20 mouse cellular contexts compared by ENCODE assay signal in genomic region chr11:87060410-87060809, GRCm38 (mm10). TPM values are rescaled to one million over a fixed set of nuclear protein-coding genes. Genes with fewer than 3 reads are reported as not detected.
A peak's percentile ranks its signal among the peaks of the same experiment; 100 is the strongest.
DNase-seq lines count a peak whose midpoint lies in the region; ATAC-seq and TF ChIP-seq lines count a peak whose summit lies in the region.
"Had no signal": no experiment of that assay in that cellular context is flagged by ENCODE, and none has a peak within 500 bp of the region (broad histone marks: within the 10 kb centered on the region; RNA-seq: fewer than 3 reads in every experiment).

No protein-coding gene starts in this region.

- no peaks in the 10 kb centered on the region for H3K36me3 ChIP-seq in CH12.LX (replicated peaks in 1 of 2; ENCODE audit: control insufficient read depth in 1 of 2, insufficient read depth in 1 of 2, low read length in 1 of 2)
- H3K36me3 ChIP-seq in MEL (ENCODE audit: control insufficient read depth in 1 of 2, insufficient read depth in 2 of 2, low read length in 2 of 2): peaks cover 0 to 2% of the 10 kb centered on the region in 2 experiments; a peak in 1 of 4 replicates
- no peaks in the 10 kb centered on the region for H3K36me3 ChIP-seq in liver, postnatal 0 days (replicated peaks; ENCODE audit: insufficient read depth, low read length)
- H3K36me3 ChIP-seq: G1E had no signal

- DNase-seq in CH12.LX (ENCODE audit: extremely low read depth): no peak
- DNase-seq in MEL (ENCODE audit: low read depth, low spot score): no peak
- DNase-seq in liver, postnatal 0 days: no peak
- DNase-seq in layer of hippocampus, postnatal 14 days (ENCODE audit: low spot score in 2 of 2): no peak
- DNase-seq: adrenal gland, adult 2 months; adrenal gland, adult 8-10 months; adrenal gland, postnatal 10 days; adrenal gland, postnatal 14 days; adrenal gland, postnatal 25 days; adrenal gland, postnatal 36 days; B cell, adult 2 months; cerebellum, adult 11 months; cerebellum, adult 11-12 months; cerebellum, adult 18-20 months; cerebellum, adult 2 months; cerebellum, adult 8-10 months had no signal

- H3K79me2 ChIP-seq in CH12.LX (replicated peaks; ENCODE audit: control insufficient read depth, extremely low read depth, insufficient read depth, poor library complexity, severe bottlenecking) (no peaks in the 10 kb centered on the region), MEL (ENCODE audit: control insufficient read depth, insufficient read depth, low read length, poor library complexity) (no peaks in the 10 kb centered on the region)

- H3K4me2 ChIP-seq in CH12.LX (ENCODE audit: insufficient read depth, low read depth, poor library complexity, severe bottlenecking): no peak overlapping the region
- no peak overlapping the region for H3K4me2 ChIP-seq in liver, postnatal 0 days (ENCODE audit: low read depth, low read length)

- H3K27me3 ChIP-seq in CH12.LX (replicated peaks) (no peaks in the 10 kb centered on the region), MEL (ENCODE audit: control insufficient read depth in 1 of 2, insufficient read depth in 2 of 2, low read length in 2 of 2) (no peaks in the 10 kb centered on the region)
- no peaks in the 10 kb centered on the region for H3K27me3 ChIP-seq in liver, postnatal 0 days (ENCODE audit: insufficient read depth, low read length)
- H3K27me3 ChIP-seq: Patski had no signal

- H3K27ac ChIP-seq in CH12.LX (ENCODE audit: insufficient read depth, low read depth) (no peak overlapping the region), MEL (ENCODE audit: control insufficient read depth, low read depth, low read length) (no peak overlapping the region)
- no peak overlapping the region for H3K27ac ChIP-seq in liver, postnatal 0 days (ENCODE audit: low read depth)

- TF ChIP-seq CTCF in CH12.LX (conservative IDR thresholded peaks at IDR 0.05 in 1 of 2, IDR thresholded peaks at IDR 0.05 in 1 of 2; ENCODE audit: low read depth in 2 of 2, low read length in 2 of 2) (no peak), MEL (IDR thresholded peaks at IDR 0.05 in 2 of 3, conservative IDR thresholded peaks at IDR 0.05 in 1 of 3; ENCODE audit: control insufficient read depth in 1 of 3, insufficient read depth in 1 of 3, low read depth in 2 of 3, low read length in 3 of 3, poor library complexity in 1 of 3, severe bottlenecking in 1 of 3) (no peak)
- TF ChIP-seq CTCF in liver, postnatal 0 days (IDR thresholded peaks at IDR 0.05; ENCODE audit: low read depth): no peak

- in situ Hi-C loops in CH12.LX (cut with MboI; ENCODE audit: low pct_ligation_motif_present, low pct_unique_long_range_greater_than_20kb, low sequenced_read_pairs): no loop called here

- dilution Hi-C loops in CH12.LX (cut with MboI; ENCODE audit: extremely low pct_ligation_motif_present, extremely low pct_unique_long_range_greater_than_20kb, low sequenced_read_pairs): no loop called here

- TF ChIP-seq RAD21 in CH12.LX (IDR thresholded peaks at IDR 0.05; ENCODE audit: low read depth, low read length) (no peak), MEL (IDR thresholded peaks at IDR 0.05; ENCODE audit: low read depth, low read length) (no peak)

- no peak overlapping the region for H3K9ac ChIP-seq in CH12.LX (ENCODE audit: insufficient read depth, low read depth)
- H3K9ac ChIP-seq in MEL (ENCODE audit: control insufficient read depth, low read depth, low read length, poor library complexity, severe bottlenecking): no peak overlapping the region
- H3K9ac ChIP-seq in liver, postnatal 0 days (replicated peaks): no peak overlapping the region

- H3K4me3 ChIP-seq in CH12.LX (replicated peaks in 1 of 3; ENCODE audit: low read depth in 2 of 3, low read length in 2 of 3, poor library complexity in 1 of 3) (no peak overlapping the region), MEL (ENCODE audit: control insufficient read depth in 1 of 2, insufficient read depth in 1 of 2, low read depth in 2 of 2, low read length in 2 of 2) (no peak overlapping the region)
- no peak overlapping the region for H3K4me3 ChIP-seq in liver, postnatal 0 days (ENCODE audit: low read depth, low read length)

- 93% methylated on average over 2 of the region's 2 CpGs for WGBS in liver, postnatal 0 days (ENCODE audit: insufficient replicate concordance)

- ATAC-seq in liver, postnatal 0 days: no peak
- ATAC-seq: activated CD4-positive, CD25-positive, alpha-beta regulatory T cell, adult 4 months; CD4-positive, CD25-positive, alpha-beta regulatory T cell, adult 4 months; Patski had no signal

- H3K4me1 ChIP-seq in CH12.LX (ENCODE audit: control insufficient read depth in 1 of 2, insufficient read depth in 2 of 2) (no peaks in the 10 kb centered on the region), MEL (ENCODE audit: control insufficient read depth in 1 of 2, insufficient read depth in 2 of 2, low read length in 2 of 2) (no peaks in the 10 kb centered on the region)
- H3K4me1 ChIP-seq in liver, postnatal 0 days (ENCODE audit: insufficient read depth): no peaks in the 10 kb centered on the region

- no peaks in the 10 kb centered on the region for H3K9me3 ChIP-seq in CH12.LX (replicated peaks; ENCODE audit: low read length)
- no peaks in the 10 kb centered on the region for H3K9me3 ChIP-seq in MEL (replicated peaks; ENCODE audit: insufficient read depth, low read length)
- no peaks in the 10 kb centered on the region for H3K9me3 ChIP-seq in liver, postnatal 0 days (ENCODE audit: low read length)
- H3K9me3 ChIP-seq: G1E had no signal

- TF ChIP-seq POLR2A in CH12.LX (IDR thresholded peaks at IDR 0.05; ENCODE audit: low read depth, low read length): no peak
- TF ChIP-seq POLR2A in MEL (IDR thresholded peaks at IDR 0.05; ENCODE audit: control insufficient read depth in 1 of 2, insufficient read depth in 1 of 2, low read depth in 1 of 2, low read length in 2 of 2, poor library complexity in 1 of 2): no peak

- TF ChIP-seq EP300 in CH12.LX (IDR thresholded peaks at IDR 0.05; ENCODE audit: low read length) (no peak), MEL (IDR thresholded peaks at IDR 0.05; ENCODE audit: low read depth in 1 of 2, low read length in 2 of 2) (no peak)
- no peak for TF ChIP-seq EP300 in liver, postnatal 0 days (IDR thresholded peaks at IDR 0.05; ENCODE audit: low read depth)

TF ChIP-seq in CH12.LX, 34 proteins besides CTCF, POLR2A, EP300 and RAD21:
- TF ChIP-seq TBP (conservative IDR thresholded peaks at IDR 0.05; ENCODE audit: low read depth, low read length) (no peak), ZKSCAN1 (IDR thresholded peaks at IDR 0.05; ENCODE audit: borderline replicate concordance, low read depth, low read length) (peak; percentile 49; the same call in 1 of the 2 replicates)
TF ChIP-seq in CH12.LX: peak in this region for 1.

TF ChIP-seq in MEL, 35 proteins besides CTCF, POLR2A, EP300 and RAD21:
- TF ChIP-seq CHD2 (IDR thresholded peaks at IDR 0.05; ENCODE audit: low read length): no peak
- TF ChIP-seq ZC3H11A (IDR thresholded peaks at IDR 0.05; ENCODE audit: low read depth, low read length): no peak
- TF ChIP-seq POLR2AphosphoS5 (IDR thresholded peaks at IDR 0.05; ENCODE audit: borderline replicate concordance, low read depth, low read length): no peak
- peak; percentile 91 for TF ChIP-seq ZKSCAN1 (IDR thresholded peaks at IDR 0.05; ENCODE audit: low read depth, low read length)
- TF ChIP-seq MYB (IDR thresholded peaks at IDR 0.05; ENCODE audit: low read depth, low read length): no peak
- no peak for TF ChIP-seq GABPA (IDR thresholded peaks at IDR 0.05; ENCODE audit: low read depth, low read length)
- TF ChIP-seq CHD1 (IDR thresholded peaks at IDR 0.05; ENCODE audit: low read depth, low read length): no peak
- no peak for TF ChIP-seq GATA1 (IDR thresholded peaks at IDR 0.05; ENCODE audit: low read depth, low read length)

RNA-seq across cellular contexts. Expression of gene Gdpd1, which starts 13.5 kb away (rescaled TPM):
- total RNA-seq in CH12.LX (2012; rRNA removed) (2.9 and 3.9 TPM in 2 replicates), CH12.LX (2014; rRNA removed) (2.0 and 2.7 TPM in 2 replicates), MEL (2012; rRNA removed) (10.6 and 11.2 TPM in 2 replicates)
- polyA plus RNA-seq in CH12.LX (2012; ENCODE audit: insufficient read length, low read depth) (2.3 TPM in 2 replicates), MEL (2012; ENCODE audit: insufficient read depth in 1 of 2, insufficient read length in 2 of 2, low read depth in 1 of 2, low replicate concordance in 2 of 2, missing spikeins in 1 of 2) (1 to 10 TPM in 1 of 2 experiments, not detected in 1; 7.9 TPM)
- polyA plus RNA-seq in liver, postnatal 0 days (2015; fragmentation: Nextera tagmentation; extraction: Ambion mirVana): 2.7 TPM in 2 replicates
- total RNA-seq in layer of hippocampus, postnatal 14 days (2021): 10 to 100 TPM; 53.5 to 54.8 TPM

RNA-seq across cellular contexts. Expression of gene Smg8, which starts 26.2 kb away (rescaled TPM):
- 21.5 and 21.7 TPM in 2 replicates for total RNA-seq in CH12.LX (2012; rRNA removed)
- total RNA-seq in CH12.LX (2014; rRNA removed): 24.6 and 27.9 TPM in 2 replicates
- 23.8 and 29.4 TPM in 2 replicates for polyA plus RNA-seq in CH12.LX (2012; ENCODE audit: insufficient read length, low read depth)
- total RNA-seq in MEL (2012; rRNA removed): 26.6 and 28.1 TPM in 2 replicates
- 100 to 1,000 TPM in 1 of 2 experiments, 10 to 100 TPM in 1; 33.9 to 120 TPM for polyA plus RNA-seq in MEL (2012; ENCODE audit: insufficient read depth in 1 of 2, insufficient read length in 2 of 2, low read depth in 1 of 2, low replicate concordance in 2 of 2, missing spikeins in 1 of 2)
- 4.5 and 4.9 TPM in 2 replicates for polyA plus RNA-seq in liver, postnatal 0 days (2015; fragmentation: Nextera tagmentation; extraction: Ambion mirVana)
- total RNA-seq in layer of hippocampus, postnatal 14 days (2021): 10 to 100 TPM; 14.5 to 16.1 TPM

RNA-seq across cellular contexts. Expression of gene Prr11, which starts 48.1 kb away (rescaled TPM):
- total RNA-seq in CH12.LX (2012; rRNA removed): 8.8 and 8.9 TPM in 2 replicates
- 12.0 and 16.6 TPM in 2 replicates for total RNA-seq in CH12.LX (2014; rRNA removed)
- 44.3 and 47.1 TPM in 2 replicates for polyA plus RNA-seq in CH12.LX (2012; ENCODE audit: insufficient read length, low read depth)
- 4.9 and 7.6 TPM in 2 replicates for total RNA-seq in MEL (2012; rRNA removed)
- 10 to 100 TPM; 19.3 to 50.6 TPM for polyA plus RNA-seq in MEL (2012; ENCODE audit: insufficient read depth in 1 of 2, insufficient read length in 2 of 2, low read depth in 1 of 2, low replicate concordance in 2 of 2, missing spikeins in 1 of 2)
- polyA plus RNA-seq in liver, postnatal 0 days (2015; fragmentation: Nextera tagmentation; extraction: Ambion mirVana): 1.7 and 1.9 TPM in 2 replicates
- total RNA-seq in layer of hippocampus, postnatal 14 days (2021): 1 to 10 TPM in 1 of 2 experiments, under 1 TPM in 1; 0.69 to 1.4 TPM

RNA-seq across cellular contexts. Expression of gene Ska2, which starts 48.6 kb away (rescaled TPM):
- total RNA-seq in CH12.LX (2012; rRNA removed) (23.4 and 23.7 TPM in 2 replicates), CH12.LX (2014; rRNA removed) (57.6 and 66.7 TPM in 2 replicates), MEL (2012; rRNA removed) (21.3 and 24.5 TPM in 2 replicates)
- polyA plus RNA-seq in CH12.LX (2012; ENCODE audit: insufficient read length, low read depth) (39.3 and 50.7 TPM in 2 replicates), MEL (2012; ENCODE audit: insufficient read depth in 1 of 2, insufficient read length in 2 of 2, low read depth in 1 of 2, low replicate concordance in 2 of 2, missing spikeins in 1 of 2) (10 to 100 TPM in 1 of 2 experiments, not detected in 1; 24.8 TPM)
- polyA plus RNA-seq in liver, postnatal 0 days (2015; fragmentation: Nextera tagmentation; extraction: Ambion mirVana): 11.1 and 12.7 TPM in 2 replicates
- 10 to 100 TPM; 13.1 to 14.1 TPM for total RNA-seq in layer of hippocampus, postnatal 14 days (2021)

Comparison
In these comparisons a context has a peak if more than half of its experiments do, and no peak if none do; other contexts are left out.
1. Of the 35 proteins assayed by ChIP-seq in both MEL and CH12.LX: peak only in MEL: none; only in CH12.LX: none; in both: ZKSCAN1; in neither: 34.